In the genomic region with DNA sequence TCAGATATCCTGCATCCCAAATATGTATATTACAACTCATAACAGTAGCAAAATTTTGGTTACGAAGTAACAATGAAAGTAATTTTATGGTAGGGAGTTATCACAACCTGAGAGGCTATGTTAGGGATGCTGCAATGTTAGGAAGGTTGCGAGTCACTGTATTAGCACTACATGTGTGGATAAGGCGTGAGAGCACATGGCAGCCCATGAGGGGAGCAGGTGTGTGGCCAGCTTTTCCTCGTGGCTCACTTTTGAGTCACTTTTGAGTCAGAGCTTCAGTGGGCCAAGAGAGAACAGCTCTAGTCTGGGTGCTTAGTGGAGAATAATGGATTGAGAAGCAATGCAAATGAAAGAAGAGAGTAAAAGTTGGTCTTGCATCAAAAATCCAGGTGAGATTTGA, we compare ENCODE assay signal across 25 mouse cellular contexts. TPM values are rescaled to one million over a fixed set of nuclear protein-coding genes. Genes with fewer than 3 reads are reported as not detected.
A peak's percentile ranks its signal among the peaks of the same experiment; 100 is the strongest.
DNase-seq lines count a peak whose midpoint lies in the region; ATAC-seq lines count a peak whose summit lies in the region.
"Had no signal": no experiment of that assay in that cellular context is flagged by ENCODE, and none has a peak within 500 bp of the region (broad histone marks: within the 10 kb centered on the region; RNA-seq: fewer than 3 reads in every experiment).

No protein-coding gene starts in this region.

- no peaks in the 10 kb centered on the region for H3K27me3 ChIP-seq in limb, embryonic 10.5 days (ENCODE audit: low read depth, poor library complexity, severe bottlenecking)
- H3K27me3 ChIP-seq: heart, embryonic 15.5 days; hindbrain, embryonic 12.5 days; liver, embryonic 13.5 days; midbrain, embryonic 15.5 days; stomach, embryonic 15.5 days had no signal

- no peaks in the 10 kb centered on the region for H3K9me3 ChIP-seq in limb, embryonic 10.5 days (replicated peaks)
- H3K9me3 ChIP-seq: heart, embryonic 10.5 days; heart, embryonic 15.5 days; hindbrain, embryonic 12.5 days; liver, embryonic 13.5 days; midbrain, embryonic 15.5 days; stomach, embryonic 15.5 days had no signal

- H3K27ac ChIP-seq in limb, embryonic 10.5 days: no peak overlapping the region
- H3K27ac ChIP-seq: heart, embryonic 10.5 days; heart, embryonic 15.5 days; hindbrain, embryonic 12.5 days; layer of hippocampus, adult 2 months; liver, embryonic 13.5 days; macrophage; midbrain, embryonic 15.5 days; stomach, embryonic 15.5 days had no signal

- peak; percentile 36 to 52 for DNase-seq in layer of hippocampus, adult 8-10 months (ENCODE audit: low spot score in 2 of 2)
- DNase-seq in layer of hippocampus, postnatal 14 days (ENCODE audit: low spot score in 2 of 2): no peak
- DNase-seq in right cerebral cortex, postnatal 25 days: peak; percentile 41
- DNase-seq in right cerebral cortex, postnatal 36 days (ENCODE audit: low spot score in 2 of 2): no peak
- DNase-seq in NIH3T3 (ENCODE audit: low read depth): peak; percentile 65
- DNase-seq in limb, embryonic 10.5 days (ENCODE audit: low spot score): peak; percentile 24
- no peak for DNase-seq in urinary bladder, adult 18-20 months (ENCODE audit: low spot score in 2 of 2)
- DNase-seq: adrenal gland, postnatal 36 days; cerebellum, adult 2 months; cerebellum, postnatal 25 days; forebrain, postnatal 0 days; gastrocnemius, postnatal 10 days; kidney, adult 11 months; kidney, postnatal 36 days; liver, embryonic 13.5 days; lung, postnatal 10 days; right cerebral cortex, adult 18-20 months had no signal

- no peak overlapping the region for H3K4me3 ChIP-seq in limb, embryonic 10.5 days
- H3K4me3 ChIP-seq: heart, embryonic 10.5 days; heart, embryonic 15.5 days; hindbrain, embryonic 12.5 days; layer of hippocampus, adult 2 months; liver, embryonic 13.5 days; midbrain, embryonic 15.5 days; stomach, embryonic 15.5 days had no signal

- ATAC-seq in erythroblast, adult 5-6 weeks (replicated peaks; ENCODE audit: low FRiP score, poor library complexity, severe bottlenecking): no peak
- ATAC-seq: forebrain, postnatal 0 days; midbrain, embryonic 15.5 days had no signal

- no peaks in the 10 kb centered on the region for H3K36me3 ChIP-seq in limb, embryonic 10.5 days
- H3K36me3 ChIP-seq: heart, embryonic 10.5 days; heart, embryonic 15.5 days; hindbrain, embryonic 12.5 days; liver, embryonic 13.5 days; midbrain, embryonic 15.5 days; stomach, embryonic 15.5 days had no signal

- 87% methylated on average over 4 of the region's 4 CpGs for WGBS in limb, embryonic 10.5 days

- peaks cover 3% of the 10 kb centered on the region for H3K4me1 ChIP-seq in limb, embryonic 10.5 days
- H3K4me1 ChIP-seq: heart, embryonic 15.5 days; hindbrain, embryonic 12.5 days; midbrain, embryonic 15.5 days; stomach, embryonic 15.5 days had no signal

RNA-seq across cellular contexts. Expression of gene Lpin2, which starts 40.3 kb away (rescaled TPM):
- total RNA-seq in layer of hippocampus, adult 8-10 months (2022): 100 to 1,000 TPM in 2 of 4 experiments, 10 to 100 TPM in 2; 87.1 to 123 (median 105) TPM
- 10 to 100 TPM; 76.4 to 83.8 TPM for total RNA-seq in layer of hippocampus, postnatal 14 days (2021)
- 40.0 and 51.8 TPM in 2 replicates for polyA plus RNA-seq in limb, embryonic 10.5 days (2016; fragmentation: Nextera tagmentation; extraction: Ambion mirVana)
- 751 and 838 TPM in 2 replicates for total RNA-seq in erythroblast, adult 5-6 weeks (2015; ENCODE audit: low replicate concordance)
- total RNA-seq in erythroblast, adult 5-6 weeks (2017; ENCODE audit: low replicate concordance): 1,646 and 2,072 TPM in 2 replicates

Comparison
In these comparisons a context has a peak if more than half of its experiments do, and no peak if none do; other contexts are left out.
1. DNase-seq: peak in layer of hippocampus, adult 8-10 months (2 of 2), right cerebral cortex, postnatal 25 days (single experiment), NIH3T3 (single experiment) and limb, embryonic 10.5 days (single experiment); none in layer of hippocampus, postnatal 14 days (0 of 2), right cerebral cortex, postnatal 36 days (0 of 2) and urinary bladder, adult 18-20 months (0 of 2).
2. RNA of gene Lpin2, which starts 40.3 kb away (total RNA-seq): 751 to 2,072 TPM in erythroblast, adult 5-6 weeks; 87.1 to 123 TPM in layer of hippocampus, adult 8-10 months and 76.4 to 83.8 TPM in layer of hippocampus, postnatal 14 days; every median in the first group is over 4 times any median in the second.